Mouse (Mus musculus) 3134 (cell line): Measurements from ENCODE around the gene Rbms3.

Source experiments
- DNase-seq: peaks from one replicate; pipeline ENCODE4 v3.0.0-alpha.2; 2011; ENCODE audit warnings: low spot score; ENCODE audit not compliant: insufficient read length; ENCODE audit errors: extremely low read depth

Gene Rbms3

DNA sequence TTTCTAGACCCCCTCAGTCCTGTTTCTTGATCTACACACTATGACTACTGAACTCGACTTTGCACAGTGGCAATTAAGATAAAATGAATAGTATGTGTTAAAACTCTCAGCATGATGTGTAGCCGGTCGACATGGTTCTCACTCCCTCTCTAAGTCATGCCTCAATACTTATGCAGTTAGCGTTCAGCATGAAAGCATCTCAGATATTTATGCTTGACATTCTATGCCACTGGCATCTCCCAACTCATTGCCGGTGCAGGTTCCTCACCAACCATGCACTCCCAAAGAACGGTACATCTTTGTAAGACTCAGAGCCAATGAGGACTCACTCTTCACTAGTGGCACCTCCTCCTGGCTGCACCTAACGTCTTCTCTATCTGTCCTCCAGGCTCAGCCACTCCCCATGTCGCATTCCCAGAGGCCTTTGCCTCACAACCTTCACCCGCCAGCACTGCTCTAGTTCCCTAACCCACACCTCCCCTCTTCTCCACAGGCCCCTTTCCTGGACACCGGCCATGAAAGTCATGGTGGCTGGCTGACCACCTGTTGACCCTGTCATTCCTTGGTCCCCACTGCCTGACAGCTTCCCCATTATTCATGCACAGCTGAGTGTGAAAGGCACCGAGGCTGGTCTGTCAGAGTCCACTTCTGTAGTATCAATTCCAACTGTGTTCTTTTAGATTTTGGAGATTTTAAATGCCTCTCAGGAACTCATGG, 561.9 kb downstream of the Rbms3 start:
- DNase-seq = no peak

DNA sequence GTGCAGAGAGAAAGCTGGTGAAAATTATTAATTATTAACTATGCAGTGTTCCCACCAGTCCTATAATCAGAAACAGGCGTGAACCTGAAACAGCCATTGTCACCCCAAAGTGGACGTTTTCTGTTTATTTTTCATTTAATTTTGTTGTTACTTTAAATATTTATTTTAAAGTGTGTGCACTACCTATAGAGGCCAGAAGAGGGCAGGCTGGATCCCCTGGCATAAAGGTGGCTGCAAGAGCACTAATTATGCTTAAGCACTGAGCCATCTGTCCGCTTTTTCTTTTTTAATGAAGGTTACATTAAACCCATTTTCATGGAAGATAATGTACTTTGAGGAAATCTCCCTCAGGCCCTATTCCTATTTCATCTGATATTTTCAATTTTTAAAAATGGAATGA, 563.2 kb downstream of the Rbms3 start:
- no peak for DNase-seq

DNA sequence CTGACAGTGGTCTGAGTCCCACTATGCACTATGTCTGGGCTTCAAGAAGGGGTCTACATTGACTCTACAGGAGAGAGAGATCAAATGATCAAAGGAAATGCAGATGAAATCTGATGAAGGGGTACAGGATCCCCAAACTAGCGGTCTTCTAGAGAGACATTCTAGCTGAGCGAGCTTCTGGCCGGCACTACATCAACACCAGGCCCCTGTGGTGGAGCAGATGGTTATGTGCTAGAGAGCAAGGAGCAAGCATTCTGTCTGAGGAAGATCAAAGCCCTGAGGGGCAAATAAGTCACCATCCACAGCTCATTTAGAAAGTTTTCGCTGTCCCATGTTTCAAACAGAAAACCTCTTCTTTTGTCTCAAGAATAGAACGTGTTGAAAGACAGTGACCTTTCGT, 564.1 kb downstream of the Rbms3 start:
- DNase-seq = no peak

DNA sequence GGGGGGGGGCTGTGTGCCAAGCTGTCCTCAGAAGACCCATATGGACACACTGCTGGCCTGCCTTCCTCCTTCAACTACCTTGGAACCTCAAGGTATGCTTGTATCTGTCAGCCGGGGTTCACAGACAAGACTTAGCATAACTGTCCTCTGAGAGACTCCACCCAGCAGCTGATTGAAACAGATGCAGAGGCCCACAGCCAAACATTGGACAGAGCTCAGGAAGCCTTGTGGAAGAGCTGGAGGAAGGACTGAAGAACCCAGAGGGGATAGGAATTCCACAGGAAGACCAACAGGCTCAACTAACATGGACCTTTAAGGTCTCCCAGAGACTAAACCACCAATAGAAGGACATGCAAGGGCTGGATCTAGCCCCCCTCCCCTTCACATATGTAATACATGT, 570.1 kb downstream of the Rbms3 start:
- no peak for DNase-seq

DNA sequence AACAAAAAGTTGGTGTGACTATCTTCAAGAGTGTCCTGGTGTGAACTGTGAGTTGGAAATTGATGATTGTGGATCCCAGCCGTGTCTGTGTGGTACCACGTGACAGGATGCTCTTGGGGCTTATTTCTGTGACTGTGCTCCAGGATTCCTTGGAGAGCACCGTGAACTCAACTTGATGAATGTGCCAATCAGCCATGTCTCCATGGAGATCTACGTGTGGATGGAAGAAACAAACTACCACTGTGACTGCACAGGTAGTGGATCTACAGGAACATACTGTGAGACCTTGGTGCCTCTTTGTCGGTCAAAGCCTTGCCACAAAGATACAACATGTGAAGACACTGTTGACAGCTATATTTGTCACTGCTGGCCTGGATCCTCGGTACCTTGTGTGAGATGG, 570.6 kb downstream of the Rbms3 start:
- no peak for DNase-seq

DNA sequence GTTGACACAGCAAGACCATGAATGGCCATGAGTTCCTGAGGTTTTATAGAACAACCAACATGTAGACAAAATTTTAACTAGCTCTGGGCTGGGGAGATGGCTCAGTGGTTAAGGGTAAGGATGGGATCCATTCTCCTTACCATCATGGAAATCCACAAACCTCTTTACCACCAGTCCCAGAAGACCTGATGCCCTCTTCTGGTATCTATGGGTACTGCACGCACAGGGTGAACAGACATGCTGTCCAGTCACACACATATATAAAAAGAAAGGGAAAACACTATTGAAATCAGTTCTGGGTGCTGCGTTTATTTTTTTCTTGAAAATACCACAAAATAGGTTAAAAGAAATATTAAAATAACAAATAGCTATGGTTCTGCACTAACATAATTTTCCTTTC, 577.8 kb downstream of the Rbms3 start:
- no peak for DNase-seq

DNA sequence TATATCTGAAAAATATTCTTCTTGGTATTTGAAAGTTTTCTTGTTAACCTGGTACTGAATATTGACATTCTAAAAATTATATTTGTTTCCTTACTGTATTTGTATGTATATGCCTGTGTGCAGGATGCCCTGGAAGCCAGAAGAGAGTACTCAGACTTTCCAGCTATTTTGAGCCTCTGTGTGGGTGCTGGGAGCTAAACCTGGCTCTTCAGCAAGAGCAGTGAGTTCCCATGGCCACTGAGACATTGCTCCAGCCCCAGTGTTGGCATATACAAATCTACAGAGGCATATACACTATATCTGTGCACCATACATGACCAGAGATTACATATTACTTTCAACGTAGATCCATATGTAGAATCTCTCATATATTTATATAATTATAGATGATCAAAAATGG, 581.1 kb downstream of the Rbms3 start:
- DNase-seq = no peak

DNA sequence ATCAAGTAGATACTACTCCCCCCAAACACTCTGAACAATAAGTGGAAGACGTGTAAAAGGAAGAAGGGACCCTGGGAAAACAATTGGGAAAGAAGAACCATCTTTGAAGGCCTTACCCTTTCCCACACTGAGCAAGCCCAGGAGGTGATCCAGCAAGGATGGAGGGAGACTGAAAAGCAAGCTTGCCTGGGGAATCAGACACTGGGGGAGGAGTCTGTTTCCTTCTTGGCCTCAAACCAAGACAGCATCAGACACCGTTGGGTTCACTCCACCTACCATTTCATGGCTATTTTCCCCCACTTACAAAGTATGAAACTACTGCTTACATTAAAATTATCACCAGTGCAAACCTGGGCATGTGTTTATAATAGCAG, 587.7 kb downstream of the Rbms3 start:
- DNase-seq = no peak

DNA sequence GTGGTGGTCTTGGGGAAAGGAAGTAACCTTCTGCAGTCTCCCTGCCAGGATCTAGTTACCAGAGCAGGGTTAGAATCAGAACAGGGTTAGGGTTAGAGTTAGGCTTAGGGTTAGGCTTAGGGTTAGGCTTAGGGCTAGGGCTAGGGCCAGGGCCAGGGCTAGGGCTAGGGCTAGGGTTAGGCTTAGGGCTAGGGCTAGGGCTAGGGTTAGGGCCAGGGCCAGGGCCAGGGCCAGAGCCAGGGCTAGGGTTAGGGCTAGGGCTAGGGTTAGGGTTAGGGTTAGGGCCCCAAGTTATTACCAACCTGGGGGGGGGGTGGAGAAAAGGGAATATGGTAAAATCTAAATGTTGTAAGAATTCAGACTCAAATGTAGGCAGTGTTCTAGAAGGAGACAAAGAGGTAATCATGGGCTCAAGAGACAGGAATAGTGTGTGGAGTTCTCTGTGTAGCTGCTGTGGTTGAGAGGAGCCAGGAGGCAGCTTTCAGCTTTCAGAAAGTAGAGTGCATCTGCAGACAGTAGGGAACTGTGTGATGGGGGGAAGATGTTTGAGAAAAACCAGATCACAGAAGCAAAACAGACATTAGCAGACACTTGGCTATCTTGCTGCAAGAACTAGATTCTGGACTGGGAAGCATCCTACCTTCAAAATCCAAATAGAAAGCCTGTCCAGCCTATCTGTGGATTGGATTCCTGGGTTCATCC, 588.3 kb downstream of the Rbms3 start:
- DNase-seq = no peak

DNA sequence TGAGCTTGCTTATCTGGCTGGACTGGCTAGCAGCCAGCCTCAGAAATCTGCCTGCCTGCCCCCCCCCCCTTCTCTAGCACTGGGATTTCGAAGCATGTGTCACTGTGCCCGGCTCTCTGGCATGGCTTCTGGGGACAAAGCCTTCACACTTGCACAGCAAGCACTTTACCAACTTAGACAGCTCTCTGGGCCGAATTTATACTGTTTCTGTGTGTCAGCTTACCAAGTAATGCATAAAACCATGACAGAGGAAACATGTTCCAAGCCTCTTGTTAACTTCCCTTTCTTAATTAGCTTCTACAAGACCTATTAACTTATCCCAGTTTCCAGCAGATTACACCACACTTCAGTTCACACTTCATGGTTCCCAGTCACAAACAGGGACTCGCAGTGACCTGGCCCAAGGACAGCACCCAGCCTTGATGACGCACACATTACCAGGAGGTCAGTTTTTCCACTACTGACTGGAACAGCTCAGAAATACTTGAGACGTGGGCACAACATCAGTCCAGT, 589.7 kb downstream of the Rbms3 start:
- no peak for DNase-seq

DNA sequence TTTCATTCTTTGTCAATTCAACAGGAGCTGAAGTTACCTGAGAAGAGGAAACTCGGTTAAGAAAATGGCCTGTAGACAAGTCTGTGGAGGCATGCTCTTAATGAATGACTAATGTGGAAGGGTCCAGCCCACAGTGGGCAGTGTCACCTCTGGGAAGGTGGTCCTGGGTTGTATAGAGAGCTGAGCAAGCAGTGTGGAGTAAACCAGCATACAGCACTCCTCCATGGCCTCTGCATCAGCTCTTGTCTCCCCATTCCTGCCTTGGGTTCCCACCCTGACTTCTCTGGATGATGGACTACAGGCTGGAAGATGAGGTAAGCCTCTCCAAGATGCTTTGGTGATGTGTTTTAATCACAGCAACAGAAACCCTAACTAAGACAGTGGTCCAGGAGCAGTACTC, 597.0 kb downstream of the Rbms3 start:
- DNase-seq = no peak

DNA sequence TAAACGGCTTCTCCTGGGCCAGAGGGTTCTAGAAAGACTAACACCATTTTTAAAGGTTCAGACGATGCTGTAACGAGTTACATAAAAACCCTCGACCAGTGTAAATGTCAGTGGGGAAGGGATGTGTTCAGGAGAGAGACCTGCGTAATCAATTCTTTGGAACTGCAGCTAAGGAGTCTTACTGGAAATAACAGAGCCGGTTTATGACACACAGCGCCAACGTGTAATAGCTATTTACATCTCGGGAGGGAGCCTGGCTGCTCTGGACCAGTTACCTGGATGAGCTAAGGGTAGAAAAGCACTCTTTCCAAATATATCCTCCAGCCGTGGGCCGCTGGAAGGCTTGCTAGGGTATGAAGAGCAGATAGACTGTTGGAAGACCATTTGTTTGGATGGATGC, 598.5 kb downstream of the Rbms3 start:
- DNase-seq = no peak

DNA sequence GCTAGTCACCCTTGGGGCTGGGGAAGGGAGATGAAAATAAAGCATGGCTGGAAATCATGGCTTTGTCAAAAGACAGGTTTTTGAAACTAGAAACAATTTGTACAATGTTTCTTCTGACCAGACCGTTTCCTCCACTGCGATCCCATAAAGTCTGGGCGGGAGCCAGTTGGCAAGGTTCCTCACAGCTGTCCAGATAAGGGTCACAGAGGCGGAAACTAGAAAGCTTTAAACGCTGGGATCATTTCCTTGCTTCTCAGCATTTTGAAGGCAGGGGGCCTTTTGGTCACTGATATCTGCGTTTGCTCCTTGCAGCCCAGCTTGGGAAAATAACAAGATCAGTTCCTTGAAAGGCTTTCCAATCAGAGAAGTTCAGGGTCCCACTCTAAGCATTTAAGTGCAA, 598.9 kb downstream of the Rbms3 start:
- no peak for DNase-seq

DNA sequence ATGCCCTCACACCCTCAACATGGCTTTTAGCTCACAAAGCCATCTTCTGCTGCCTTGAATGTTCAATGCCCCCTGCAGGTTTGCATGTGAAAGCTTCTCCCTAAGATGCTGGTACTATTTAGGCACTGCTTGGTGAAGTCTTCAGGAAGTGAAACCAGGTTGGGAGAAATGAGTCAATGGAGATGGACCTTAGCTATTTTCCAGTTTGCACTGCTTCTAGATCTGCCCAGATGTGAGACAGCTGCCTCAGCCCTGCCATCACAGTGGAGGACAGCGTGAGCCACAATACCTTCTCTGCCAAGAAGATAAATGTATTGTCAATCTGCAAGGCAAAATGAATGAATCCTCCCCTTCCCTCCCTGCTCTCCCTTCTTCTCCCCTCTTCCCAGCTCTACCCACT, 599.8 kb downstream of the Rbms3 start:
- no peak for DNase-seq

DNA sequence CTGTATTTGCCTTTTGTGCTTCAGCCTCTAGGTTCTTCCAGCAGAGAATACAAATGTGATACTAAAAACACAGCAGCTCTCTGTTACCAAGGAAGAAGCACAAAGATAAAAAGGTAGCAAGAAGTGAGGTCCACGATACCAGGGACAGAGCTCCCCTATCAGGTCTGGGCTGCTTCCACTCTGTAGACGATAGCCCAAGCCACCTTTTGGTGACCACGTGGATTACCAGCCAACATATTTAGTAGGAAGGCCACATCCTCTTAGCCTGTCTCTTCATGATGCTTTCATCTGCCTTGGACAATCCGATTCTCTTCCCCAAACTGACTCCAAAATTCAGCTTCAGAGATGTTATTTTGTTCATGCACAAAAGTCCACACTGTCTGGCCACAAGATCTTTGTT, 601.1 kb downstream of the Rbms3 start:
- DNase-seq = no peak

DNA sequence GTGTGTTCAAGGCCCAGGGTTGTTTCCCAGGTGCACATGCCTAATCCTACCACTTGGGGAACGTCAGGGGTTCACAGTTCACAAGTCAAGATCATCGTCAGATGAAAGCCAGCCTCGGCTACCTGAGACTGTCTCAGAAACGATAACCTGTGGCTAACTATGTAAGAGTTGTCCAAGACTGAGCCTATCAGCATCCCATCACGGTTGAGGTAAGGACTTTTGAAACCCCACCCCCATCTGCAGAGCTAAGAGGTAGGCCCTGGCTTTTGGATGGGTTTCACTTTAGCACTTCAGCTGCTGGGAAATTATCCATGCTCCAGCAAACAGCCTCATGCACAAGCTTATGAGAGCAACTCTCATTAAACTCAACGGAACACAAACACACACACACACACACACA, 607.6 kb downstream of the Rbms3 start:
- DNase-seq = no peak

DNA sequence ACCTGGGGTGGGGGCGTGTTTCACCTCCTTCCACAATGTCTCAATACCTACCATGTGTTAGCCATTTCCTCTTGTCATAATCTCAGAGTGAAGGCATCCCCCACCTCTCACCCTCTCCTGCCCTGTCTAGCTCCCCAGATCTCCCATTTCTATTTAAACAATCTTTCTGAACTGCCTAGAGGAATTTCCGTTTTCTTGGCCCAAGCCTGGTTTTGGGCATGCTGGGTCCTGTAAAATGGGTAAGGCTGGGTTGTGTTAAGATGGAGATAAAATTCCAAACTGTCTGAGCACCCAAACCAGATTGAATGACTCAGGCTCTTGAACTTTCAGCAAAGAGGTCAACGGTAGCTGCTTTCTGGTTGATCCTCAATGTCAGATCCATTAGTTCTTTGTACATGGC, 608.2 kb downstream of the Rbms3 start:
- DNase-seq = no peak

DNA sequence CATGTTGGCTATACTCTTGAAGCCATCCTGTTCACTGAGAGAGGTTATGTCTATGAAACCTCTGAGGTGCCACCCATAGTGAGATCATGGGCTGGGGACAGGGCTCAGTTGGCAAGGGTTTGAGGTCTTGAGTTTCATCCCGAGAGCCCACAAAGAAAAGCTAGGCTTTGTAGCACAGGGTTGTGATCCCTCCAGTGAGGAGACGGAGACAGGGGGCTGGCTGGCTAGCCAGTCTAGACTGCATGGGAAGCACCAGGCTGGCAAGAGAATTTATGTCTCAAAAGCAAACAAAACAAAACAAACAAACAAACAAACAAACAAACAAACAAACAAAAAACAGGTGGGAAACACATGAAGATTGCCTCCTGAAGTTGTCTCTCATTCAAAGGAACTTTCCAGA, 609.5 kb downstream of the Rbms3 start:
- DNase-seq = no peak

DNA sequence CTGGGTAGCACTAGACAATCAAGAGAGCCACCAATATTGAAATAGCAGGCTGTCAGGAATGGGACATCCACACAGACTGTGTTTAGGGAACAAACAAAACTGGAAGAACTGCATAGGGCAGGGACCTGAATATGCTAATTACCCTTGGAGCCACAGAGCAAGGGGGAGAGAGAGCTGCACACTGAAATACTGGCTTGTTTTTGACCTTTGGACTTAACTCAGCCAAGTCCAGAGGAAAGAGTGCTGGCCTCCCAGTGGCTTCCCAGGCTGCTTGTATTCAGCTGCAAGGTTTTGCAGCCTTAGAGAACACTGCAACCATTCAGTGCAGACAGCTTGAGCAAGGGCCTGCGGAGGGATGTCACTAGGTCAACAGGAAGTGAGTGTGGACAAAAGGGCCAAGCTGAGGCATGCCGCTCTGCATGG, 611.0 kb downstream of the Rbms3 start:
- DNase-seq = no peak

DNA sequence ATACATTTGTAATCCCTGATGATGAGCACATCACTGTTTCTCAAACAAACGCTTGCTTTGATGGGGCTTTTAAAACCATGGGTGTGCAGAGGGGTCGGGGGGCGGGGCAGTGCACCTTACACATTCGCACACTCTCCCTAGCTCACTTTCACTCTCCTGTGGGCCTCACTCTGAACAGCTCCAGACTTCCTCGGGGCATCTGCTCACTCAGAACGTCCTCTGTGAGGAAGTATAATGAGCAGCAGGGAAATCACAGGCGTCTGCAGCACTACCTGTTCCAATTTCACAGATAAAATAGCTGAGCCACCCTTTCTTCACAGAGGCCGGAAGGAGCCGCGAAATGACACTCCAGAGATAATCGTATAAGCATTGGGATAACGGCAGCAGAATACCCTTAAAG, 611.4 kb downstream of the Rbms3 start:
- no peak for DNase-seq

DNA sequence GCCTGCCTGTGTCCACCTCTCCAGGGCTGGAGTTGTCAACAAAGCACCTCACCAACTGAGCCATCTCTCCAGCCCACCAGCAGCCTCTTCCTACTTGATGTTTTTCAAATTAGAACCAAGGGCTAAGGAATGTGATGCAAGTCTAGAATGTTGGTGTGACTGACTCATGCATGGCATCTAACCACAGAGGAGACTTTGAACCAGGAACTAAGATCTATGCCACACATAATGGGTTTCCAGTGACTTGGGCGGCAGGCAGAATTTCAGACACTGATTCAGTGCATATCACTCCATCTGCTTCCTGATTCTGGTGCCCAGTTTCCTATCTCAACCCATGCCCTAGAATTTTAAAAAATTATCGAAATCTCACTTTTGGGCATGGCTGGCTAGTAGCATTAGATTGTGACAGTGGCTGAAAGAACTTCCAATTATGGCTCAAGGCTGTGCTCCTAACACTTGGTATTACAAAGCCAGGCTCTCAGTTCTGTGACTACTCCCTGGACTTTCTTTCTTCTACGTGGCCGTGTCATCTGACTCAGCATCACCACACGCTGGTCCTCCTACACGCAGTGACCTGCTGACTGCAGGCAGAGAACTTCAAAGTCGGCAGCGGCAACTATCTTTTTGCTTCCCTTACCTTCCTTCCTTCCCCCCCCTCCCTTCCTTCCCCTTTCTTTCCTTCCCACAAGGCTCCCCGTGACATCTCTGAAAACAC, 613.0 kb downstream of the Rbms3 start:
- peak; percentile 63 for DNase-seq

DNA sequence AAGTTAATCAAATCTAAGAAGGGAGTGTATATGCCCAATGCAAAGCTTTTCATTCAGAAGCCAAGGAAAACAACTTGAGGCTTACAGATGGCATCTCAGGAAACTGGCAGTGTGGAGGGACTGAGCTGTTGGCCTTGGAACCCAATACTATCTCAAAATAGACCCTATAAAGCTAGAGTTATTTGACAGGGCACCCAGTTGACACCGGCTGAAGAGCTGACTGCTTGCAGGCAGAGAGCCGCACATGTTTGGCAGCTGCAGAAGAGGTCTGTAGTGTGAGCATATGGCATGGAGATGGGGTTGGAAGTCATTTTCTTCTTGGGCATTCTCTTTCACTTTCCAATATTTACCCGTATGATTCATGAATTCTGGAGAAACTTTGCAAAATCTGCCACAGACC, 616.3 kb downstream of the Rbms3 start:
- peak; percentile 9 for DNase-seq
